Mouse (Mus musculus): ENCODE measurements around the gene Mertk.

DNA sequence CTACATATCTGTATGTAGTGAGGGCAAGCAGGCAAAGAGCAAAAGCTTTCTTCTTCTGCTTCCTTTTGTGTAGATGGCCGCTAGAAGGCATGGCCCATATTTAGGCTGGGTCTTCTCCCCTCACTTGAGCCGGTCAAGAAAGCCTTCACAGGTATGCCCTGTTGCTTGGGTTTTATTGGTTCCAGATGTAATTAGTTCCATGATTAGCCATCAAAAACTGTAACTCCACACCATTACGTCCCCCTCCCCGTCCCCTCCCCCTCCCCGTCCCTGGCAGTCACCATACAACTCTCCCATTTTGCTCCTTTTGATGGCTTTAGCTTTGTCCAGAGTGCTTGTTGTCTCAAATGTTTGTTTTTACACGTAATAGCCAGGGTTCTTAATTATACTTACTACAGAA, 14.2 kb downstream of the Mertk start:
- TF ChIP-seq CTCF (IDR thresholded peaks at IDR 0.05; ENCODE audit: low read depth): no peak
- no peak for TF ChIP-seq EP300 (IDR thresholded peaks at IDR 0.05; ENCODE audit: low read depth)

Measured in liver, embryonic 14.5 days (tissue).